Mouse (Mus musculus): ENCODE measurements around the gene Tspoap1.

Gene Tspoap1

GRCm38 (mm10) chr11:87760301-87761081, at the start of gene Tspoap1:
Tspoap1 (plus strand) TSS chr11:87760541.
- no peak for DNase-seq (ENCODE audit: inconsistent ontology term)

GRCm38 (mm10) chr11:87712188-87712587, 48.2 kb upstream of the Tspoap1 start:
- no peak for DNase-seq (ENCODE audit: inconsistent ontology term)

GRCm38 (mm10) chr11:87715999-87716398, 44.3 kb upstream of the Tspoap1 start:
- no peak for DNase-seq (ENCODE audit: inconsistent ontology term)

- no peak for DNase-seq (ENCODE audit: inconsistent ontology term)
Measured at GRCm38 (mm10) chr11:87719526-87719925, 40.8 kb upstream of the Tspoap1 start.

GRCm38 (mm10) chr11:87720324-87720723, 40.0 kb upstream of the Tspoap1 start:
- no peak for DNase-seq (ENCODE audit: inconsistent ontology term)

GRCm38 (mm10) chr11:87720839-87721238, 39.5 kb upstream of the Tspoap1 start:
- no peak for DNase-seq (ENCODE audit: inconsistent ontology term)

GRCm38 (mm10) chr11:87722168-87722567, 38.2 kb upstream of the Tspoap1 start:
- no peak for DNase-seq (ENCODE audit: inconsistent ontology term)

- no peak for DNase-seq (ENCODE audit: inconsistent ontology term)
Measured at GRCm38 (mm10) chr11:87722891-87723290, 37.5 kb upstream of the Tspoap1 start.

- DNase-seq (ENCODE audit: inconsistent ontology term), result no peak
Measured at GRCm38 (mm10) chr11:87725515-87725914, 34.8 kb upstream of the Tspoap1 start.

GRCm38 (mm10) chr11:87725964-87726562, 34.3 kb upstream of the Tspoap1 start:
- no peak for DNase-seq (ENCODE audit: inconsistent ontology term)

- DNase-seq (ENCODE audit: inconsistent ontology term), result no peak
Measured at GRCm38 (mm10) chr11:87727021-87727420, 33.3 kb upstream of the Tspoap1 start.

- no peak for DNase-seq (ENCODE audit: inconsistent ontology term)
Measured at GRCm38 (mm10) chr11:87727471-87727870, 32.9 kb upstream of the Tspoap1 start.

GRCm38 (mm10) chr11:87728850-87729592, 31.3 kb upstream of the Tspoap1 start:
- DNase-seq (ENCODE audit: inconsistent ontology term), result no peak

- no peak for DNase-seq (ENCODE audit: inconsistent ontology term)
Measured at GRCm38 (mm10) chr11:87729593-87730185, 30.7 kb upstream of the Tspoap1 start.

GRCm38 (mm10) chr11:87730652-87731310, 29.6 kb upstream of the Tspoap1 start:
- no peak for DNase-seq (ENCODE audit: inconsistent ontology term)

- no peak for DNase-seq (ENCODE audit: inconsistent ontology term)
Measured at GRCm38 (mm10) chr11:87734346-87734745, 26.0 kb upstream of the Tspoap1 start.

GRCm38 (mm10) chr11:87735691-87736090, 24.6 kb upstream of the Tspoap1 start:
- no peak for DNase-seq (ENCODE audit: inconsistent ontology term)

- peak; percentile 88 for DNase-seq (ENCODE audit: inconsistent ontology term)
Measured at GRCm38 (mm10) chr11:87736647-87737134, 23.6 kb upstream of the Tspoap1 start.

GRCm38 (mm10) chr11:87737175-87737740, 23.1 kb upstream of the Tspoap1 start, which contains the start of gene Supt4a:
Supt4a (plus strand) TSS chr11:87737552.
- DNase-seq (ENCODE audit: inconsistent ontology term), result peak; percentile 99

- no peak for DNase-seq (ENCODE audit: inconsistent ontology term)
Measured at GRCm38 (mm10) chr11:87743691-87744090, 16.6 kb upstream of the Tspoap1 start.

- DNase-seq (ENCODE audit: inconsistent ontology term), result no peak
Measured at GRCm38 (mm10) chr11:87744964-87745363, 15.4 kb upstream of the Tspoap1 start.

All from Muller cell, postnatal 12 days (primary cell).